Mouse (Mus musculus): ENCODE measurements around the gene Arhgef10l. TPM values are rescaled to one million over a fixed set of nuclear protein-coding genes. Genes with fewer than 3 reads are reported as not detected.

Gene Arhgef10l
- polyA plus RNA-seq, 1 experiment from 2014 or later = 16.6 TPM

DNA sequence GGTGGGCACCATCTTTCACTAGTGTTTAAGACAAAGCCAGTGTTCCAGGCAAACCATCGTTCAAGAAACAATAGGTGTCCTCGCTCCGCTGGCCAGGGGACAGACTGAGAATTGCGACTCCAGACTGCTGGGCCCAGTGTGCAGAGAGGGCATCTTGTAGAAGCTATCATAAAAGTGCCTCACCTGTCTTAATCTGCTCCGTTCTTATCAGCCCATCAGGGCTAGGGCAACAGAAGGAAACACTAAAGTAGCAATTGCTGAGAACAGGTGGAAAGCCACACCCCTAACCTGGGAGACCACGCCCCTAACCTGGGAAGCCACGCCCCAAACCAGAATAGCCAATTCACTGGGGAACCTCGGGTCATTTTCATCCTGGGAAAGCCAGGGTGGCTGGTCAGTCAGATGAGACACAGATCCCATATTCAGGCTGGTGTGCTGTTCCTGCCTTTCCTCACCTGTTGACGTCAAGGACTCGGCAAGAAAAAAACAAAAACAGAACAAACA is 140.1 kb downstream of the Arhgef10l start:
- Histone ChIP-seq H3K4me3 (no peak overlapping the region), H3K9me3 (no peaks in the 10 kb centered on the region), H3K4me1 (no peaks in the 10 kb centered on the region), H3K27me3 (no peaks in the 10 kb centered on the region), H3K27ac (no peak overlapping the region), H3K36me3 (peaks cover 10% of the 10 kb centered on the region; the same call in 1 of the 2 replicates), H3K9ac (no peak overlapping the region), H3K4me2 (no peak overlapping the region)
- 72% methylated on average over 10 of the region's 10 CpGs for WGBS
- no peak for ATAC-seq (ENCODE audit: borderline replicate concordance, extremely low read depth, low FRiP score, low TSS enrichment)

DNA sequence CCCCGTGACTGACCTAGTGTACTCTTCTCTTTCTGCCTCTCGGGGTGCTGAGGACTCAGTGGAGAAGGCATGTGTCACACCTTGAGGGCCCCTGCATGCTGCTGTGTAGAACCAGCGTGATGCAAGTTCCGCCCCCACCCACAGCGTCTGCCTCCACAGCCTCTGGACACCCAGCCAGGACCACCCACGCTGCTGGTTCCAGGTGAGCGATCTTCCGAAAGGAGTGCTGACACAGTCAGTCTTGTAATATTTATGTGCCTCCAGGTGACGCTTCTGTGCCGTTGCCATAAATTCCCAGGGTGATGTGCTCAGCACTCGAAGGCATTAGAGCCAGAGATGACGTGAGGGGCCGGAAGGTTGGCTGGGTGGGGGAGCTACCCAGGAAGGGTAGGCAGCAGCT is 140.9 kb downstream of the Arhgef10l start:
- peaks cover 11% of the 10 kb centered on the region; the same call in 1 of the 2 replicates for H3K36me3 ChIP-seq
- no peak overlapping the region for H3K4me2 ChIP-seq
- H3K4me3 ChIP-seq = no peak overlapping the region
- H3K9me3 ChIP-seq = no peaks in the 10 kb centered on the region
- WGBS = 72% methylated on average over 13 of the region's 13 CpGs
- no peak overlapping the region for H3K27ac ChIP-seq
- ATAC-seq (ENCODE audit: borderline replicate concordance, extremely low read depth, low FRiP score, low TSS enrichment) = no peak
- no peaks in the 10 kb centered on the region for H3K27me3 ChIP-seq
- no peaks in the 10 kb centered on the region for H3K4me1 ChIP-seq
- no peak overlapping the region for H3K9ac ChIP-seq

DNA sequence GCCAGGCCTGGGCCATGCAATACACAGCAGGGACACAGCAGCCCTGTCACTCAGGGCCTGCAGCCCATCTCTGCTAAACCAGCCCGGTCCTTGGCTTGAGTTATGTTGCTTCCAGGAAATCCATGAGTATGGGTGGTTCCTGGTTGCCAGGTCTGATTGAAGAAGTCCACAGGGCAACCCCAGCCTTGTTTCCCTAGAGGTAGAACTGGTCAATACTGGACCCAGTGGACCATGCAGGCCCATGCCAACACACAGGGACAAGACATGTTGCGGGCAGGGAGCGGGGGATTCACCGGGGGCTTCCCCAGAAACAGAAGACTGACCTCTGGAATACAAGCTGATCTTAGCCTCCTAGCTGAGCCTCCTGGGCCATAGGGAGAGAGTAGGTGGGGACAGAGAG is 142.9 kb downstream of the Arhgef10l start:
- no peak for ATAC-seq (ENCODE audit: borderline replicate concordance, extremely low read depth, low FRiP score, low TSS enrichment)
- H3K4me1 ChIP-seq = no peaks in the 10 kb centered on the region
- no peak overlapping the region for H3K9ac ChIP-seq
- H3K27ac ChIP-seq = no peak overlapping the region
- H3K36me3 ChIP-seq = peaks cover 14% of the 10 kb centered on the region; the same call in 1 of the 2 replicates
- H3K9me3 ChIP-seq = no peaks in the 10 kb centered on the region
- no peaks in the 10 kb centered on the region for H3K27me3 ChIP-seq
- no peak overlapping the region for H3K4me3 ChIP-seq
- 92% methylated on average over 4 of the region's 4 CpGs for WGBS
- H3K4me2 ChIP-seq = no peak overlapping the region

DNA sequence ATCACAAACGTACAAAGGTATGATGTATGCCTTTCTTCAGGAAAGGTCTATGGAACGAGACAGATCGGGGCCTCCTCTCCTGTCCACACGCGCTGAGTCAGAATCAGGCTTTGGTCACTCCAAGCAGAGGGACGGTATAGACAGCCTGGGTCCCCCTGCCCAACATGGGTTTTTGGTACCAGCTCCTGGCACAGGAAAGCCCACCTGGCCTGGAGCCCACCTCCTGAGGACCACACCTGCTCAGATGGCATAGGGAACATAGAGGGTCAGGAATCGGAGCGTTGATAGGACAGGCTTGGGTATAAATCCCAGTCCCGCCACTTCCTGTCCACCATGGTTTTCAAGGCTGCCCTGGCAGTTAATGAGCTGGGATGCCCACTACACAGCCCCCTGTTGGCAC is 145.1 kb downstream of the Arhgef10l start:
- WGBS = 91% methylated on average over 9 of the region's 9 CpGs
- Histone ChIP-seq H3K4me3 (no peak overlapping the region), H3K4me2 (no peak overlapping the region), H3K36me3 (peaks cover 22% of the 10 kb centered on the region), H3K27me3 (no peaks in the 10 kb centered on the region), H3K9me3 (no peaks in the 10 kb centered on the region), H3K4me1 (no peaks in the 10 kb centered on the region), H3K9ac (no peak overlapping the region), H3K27ac (no peak overlapping the region)
- no peak for ATAC-seq (ENCODE audit: borderline replicate concordance, extremely low read depth, low FRiP score, low TSS enrichment)

DNA sequence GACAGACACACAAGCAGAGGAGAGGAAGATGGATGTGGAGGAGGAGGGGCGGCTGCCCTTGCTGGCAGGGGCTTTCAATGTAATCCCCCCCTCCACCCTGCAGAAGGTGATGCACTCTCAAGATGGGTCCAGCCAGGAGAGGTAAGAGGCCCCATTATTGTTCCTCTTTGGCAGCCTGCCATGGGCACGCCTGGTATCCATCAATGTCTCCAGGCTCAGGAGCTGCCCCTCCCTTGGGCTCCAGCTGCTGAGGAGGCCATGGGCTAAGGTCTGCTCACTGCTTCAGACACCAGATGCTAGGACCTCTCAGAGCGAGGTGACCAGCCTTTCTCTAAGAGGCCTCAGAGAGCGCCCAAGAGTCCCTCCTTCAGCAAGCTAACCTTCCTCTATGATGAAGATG is 152.0 kb downstream of the Arhgef10l start:
- no peak overlapping the region for H3K9ac ChIP-seq
- no peaks in the 10 kb centered on the region for H3K4me1 ChIP-seq
- no peak for ATAC-seq (ENCODE audit: borderline replicate concordance, extremely low read depth, low FRiP score, low TSS enrichment)
- H3K9me3 ChIP-seq = no peaks in the 10 kb centered on the region
- WGBS = 77% methylated on average over 4 of the region's 4 CpGs
- H3K27ac ChIP-seq = no peak overlapping the region
- peaks cover 33% of the 10 kb centered on the region for H3K36me3 ChIP-seq
- no peak overlapping the region for H3K4me2 ChIP-seq
- no peaks in the 10 kb centered on the region for H3K27me3 ChIP-seq
- H3K4me3 ChIP-seq = no peak overlapping the region

DNA sequence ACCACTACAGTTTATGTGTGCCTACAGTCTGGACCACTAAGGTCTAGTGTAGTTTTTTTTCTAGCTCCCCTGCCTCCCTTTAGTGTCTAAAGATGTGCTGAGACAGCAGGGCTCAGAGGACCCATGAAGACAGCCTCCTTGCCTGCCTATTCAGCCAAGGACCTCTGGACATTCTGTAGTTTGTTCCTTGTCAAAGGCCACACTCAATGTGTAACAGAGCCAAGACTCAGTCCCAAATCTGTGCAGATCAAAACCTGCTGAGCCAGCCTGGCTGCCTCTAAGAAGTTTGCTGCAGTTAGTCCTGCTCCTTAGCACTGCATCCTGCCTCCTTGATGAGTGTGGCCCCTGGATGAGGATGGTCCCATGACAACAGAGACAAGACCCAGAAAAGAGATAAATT is 156.0 kb downstream of the Arhgef10l start:
- H3K27me3 ChIP-seq = no peaks in the 10 kb centered on the region
- no peak overlapping the region for H3K4me3 ChIP-seq
- ATAC-seq (ENCODE audit: borderline replicate concordance, extremely low read depth, low FRiP score, low TSS enrichment) = no peak
- no peaks in the 10 kb centered on the region for H3K9me3 ChIP-seq
- H3K9ac ChIP-seq = no peak overlapping the region
- H3K27ac ChIP-seq = no peak overlapping the region
- H3K36me3 ChIP-seq = peaks cover 13% of the 10 kb centered on the region
- H3K4me2 ChIP-seq = no peak overlapping the region
- no peaks in the 10 kb centered on the region for H3K4me1 ChIP-seq

DNA sequence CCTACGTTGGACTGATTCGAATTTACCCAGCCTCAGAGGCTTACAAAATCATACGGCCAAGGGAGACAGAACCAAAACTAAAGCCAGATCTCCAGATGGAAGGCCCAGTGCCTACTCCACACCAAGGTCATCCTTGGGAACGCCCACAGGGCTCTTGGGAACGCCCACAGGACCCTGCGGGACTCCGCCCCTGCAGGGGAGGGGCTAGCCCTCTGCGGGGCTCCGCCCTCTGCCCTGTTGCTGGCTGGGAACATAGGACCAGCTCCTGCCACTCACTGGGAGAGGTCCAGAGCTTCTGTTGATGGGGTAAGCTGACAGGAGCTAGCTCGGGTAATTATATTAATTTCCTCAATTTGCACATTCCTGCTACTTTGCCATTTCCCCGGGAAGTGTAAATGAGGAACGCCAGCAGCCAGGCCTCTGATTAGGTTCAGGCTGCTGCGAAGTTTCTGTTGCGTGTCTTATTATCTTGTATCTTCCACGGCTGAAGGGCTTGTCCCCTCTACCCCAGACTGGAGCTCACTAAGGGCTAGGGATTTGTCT is 158.6 kb downstream of the Arhgef10l start:
- H3K4me3 ChIP-seq = no peak overlapping the region
- H3K27ac ChIP-seq = no peak overlapping the region
- H3K9me3 ChIP-seq = no peaks in the 10 kb centered on the region
- ATAC-seq (ENCODE audit: borderline replicate concordance, extremely low read depth, low FRiP score, low TSS enrichment) = no peak
- WGBS = 41% methylated on average over 15 of the region's 15 CpGs
- H3K4me1 ChIP-seq = no peaks in the 10 kb centered on the region
- peaks cover under 1% of the 10 kb centered on the region; the same call in 1 of the 2 replicates for H3K36me3 ChIP-seq
- no peaks in the 10 kb centered on the region for H3K27me3 ChIP-seq
- no peak overlapping the region for H3K9ac ChIP-seq
- no peak overlapping the region for H3K4me2 ChIP-seq

DNA sequence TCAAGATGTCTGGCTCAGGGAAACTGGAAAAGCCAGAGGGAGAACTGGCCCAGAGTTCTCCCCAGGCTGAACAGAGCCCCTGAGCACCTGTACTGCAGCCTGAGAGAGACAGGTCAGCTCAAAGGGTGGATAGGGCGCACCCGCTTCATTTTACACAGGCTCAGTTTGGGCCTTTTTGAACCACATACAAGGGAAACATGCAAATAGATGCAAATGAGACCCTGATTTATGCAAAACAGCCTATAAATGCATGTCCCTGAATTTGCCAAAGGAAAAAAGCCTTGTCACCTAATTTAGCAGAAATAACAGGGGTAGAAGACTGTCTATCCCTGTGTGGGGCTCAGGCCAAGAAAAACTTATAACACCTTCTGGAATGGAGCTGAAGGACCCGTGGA is 160.2 kb downstream of the Arhgef10l start:
- no peak overlapping the region for H3K27ac ChIP-seq
- H3K9me3 ChIP-seq = no peaks in the 10 kb centered on the region
- no peaks in the 10 kb centered on the region for H3K4me1 ChIP-seq
- no peaks in the 10 kb centered on the region for H3K36me3 ChIP-seq
- no peaks in the 10 kb centered on the region for H3K27me3 ChIP-seq
- 91% methylated on average over 3 of the region's 3 CpGs for WGBS
- H3K4me2 ChIP-seq = no peak overlapping the region
- no peak overlapping the region for H3K4me3 ChIP-seq
- ATAC-seq (ENCODE audit: borderline replicate concordance, extremely low read depth, low FRiP score, low TSS enrichment) = no peak
- no peak overlapping the region for H3K9ac ChIP-seq

DNA sequence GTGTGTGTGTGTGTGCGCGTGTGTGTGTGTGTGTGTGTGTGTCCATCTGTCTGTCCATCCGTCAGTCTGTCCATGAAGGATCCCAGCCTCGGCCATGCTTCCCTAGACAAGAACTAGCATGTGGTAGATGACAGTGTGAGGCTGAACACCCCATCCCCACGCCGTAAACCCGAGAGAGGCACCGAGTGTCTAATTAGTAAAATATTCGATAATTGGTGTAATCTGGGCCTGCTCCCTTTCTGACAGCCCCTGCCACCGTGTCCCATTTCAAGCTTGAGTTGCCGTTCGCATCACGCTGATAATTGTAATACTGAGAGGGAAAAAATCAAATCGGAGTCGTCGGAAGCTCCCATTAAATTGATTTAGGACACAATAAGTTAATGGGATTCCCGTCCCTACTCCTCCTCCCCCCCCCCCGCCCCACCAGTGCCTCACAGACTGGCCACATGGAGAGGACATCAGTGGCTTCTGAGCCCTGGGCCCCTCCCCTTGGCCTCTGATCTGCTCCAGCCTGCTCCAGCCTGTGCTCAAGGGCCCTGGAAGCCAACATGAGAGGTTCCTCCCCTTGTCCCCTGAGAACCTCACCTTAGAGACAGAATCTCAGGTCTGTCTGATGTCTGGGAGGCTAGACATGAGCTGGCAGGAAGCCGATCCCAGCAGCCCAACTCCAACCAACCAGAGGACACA is 160.7 kb downstream of the Arhgef10l start:
- WGBS = 66% methylated on average over 18 of the region's 19 CpGs
- H3K9ac ChIP-seq = no peak overlapping the region
- H3K36me3 ChIP-seq = no peaks in the 10 kb centered on the region
- H3K4me1 ChIP-seq = no peaks in the 10 kb centered on the region
- no peak overlapping the region for H3K4me3 ChIP-seq
- no peak overlapping the region for H3K4me2 ChIP-seq
- no peak for ATAC-seq (ENCODE audit: borderline replicate concordance, extremely low read depth, low FRiP score, low TSS enrichment)
- H3K27ac ChIP-seq = no peak overlapping the region
- H3K27me3 ChIP-seq = no peaks in the 10 kb centered on the region
- no peaks in the 10 kb centered on the region for H3K9me3 ChIP-seq

DNA sequence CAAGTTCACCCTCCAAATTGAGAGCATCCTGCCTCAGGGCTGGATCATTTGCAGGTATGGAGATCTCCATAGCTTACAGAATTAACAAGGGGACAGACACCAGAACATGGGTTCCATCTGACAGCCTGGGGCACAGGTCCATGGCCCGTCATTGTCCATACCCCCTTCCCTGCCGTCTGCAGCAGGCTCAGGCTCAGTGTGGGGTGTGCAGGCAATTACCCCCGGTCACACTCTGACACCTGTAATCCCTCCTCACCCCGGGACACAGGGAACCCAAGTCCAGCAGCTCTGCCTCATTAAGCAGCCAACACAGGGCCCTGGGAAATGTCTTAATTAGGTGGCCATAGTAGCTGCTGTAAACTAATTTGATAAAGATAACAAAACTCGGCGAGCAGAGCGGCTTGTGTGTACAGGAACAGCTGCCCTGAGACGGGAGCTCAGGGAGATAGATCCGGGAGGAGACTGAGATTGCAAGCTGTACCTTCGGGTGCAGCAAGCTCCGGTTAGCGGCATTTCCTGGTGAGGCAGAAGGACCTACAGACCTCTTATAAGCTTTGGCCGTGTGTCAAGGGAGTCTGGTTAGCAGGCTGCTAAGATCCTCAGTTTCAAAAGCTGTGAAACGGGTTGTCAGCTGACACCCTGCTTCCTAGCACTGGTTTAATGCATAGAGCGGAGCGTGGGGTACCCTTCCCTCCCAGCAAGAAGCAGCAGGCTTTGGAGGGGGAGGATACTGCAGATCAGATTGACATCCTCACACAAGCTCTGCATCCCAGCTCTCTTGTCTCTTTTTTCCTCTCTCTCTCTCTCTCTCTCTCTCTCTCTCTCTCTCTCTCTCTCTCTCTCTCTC is 161.5 kb downstream of the Arhgef10l start:
- Histone ChIP-seq H3K4me2 (no peak overlapping the region), H3K27me3 (no peaks in the 10 kb centered on the region)
- ATAC-seq (ENCODE audit: borderline replicate concordance, extremely low read depth, low FRiP score, low TSS enrichment) = no peak

DNA sequence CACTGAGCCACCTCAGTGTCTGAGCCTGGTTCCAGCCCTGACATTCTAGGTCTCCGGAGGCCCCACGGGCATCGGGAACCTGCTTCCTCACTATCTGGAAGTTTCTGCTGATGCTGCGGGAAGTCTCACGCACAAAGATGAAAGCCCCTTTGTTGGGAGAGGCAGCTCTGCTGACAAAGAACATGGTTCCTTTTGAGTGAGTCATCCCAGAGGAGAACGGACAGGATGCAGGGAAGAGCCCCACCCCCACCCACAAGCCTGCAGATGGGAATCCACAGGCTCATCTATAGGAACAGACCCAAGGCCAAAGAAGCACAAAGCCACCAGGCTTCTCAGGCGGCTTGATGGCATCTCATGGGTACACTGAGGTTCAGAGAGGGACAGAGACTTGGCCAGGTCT is 165.0 kb downstream of the Arhgef10l start:
- Histone ChIP-seq H3K27ac (no peak overlapping the region), H3K9me3 (no peaks in the 10 kb centered on the region), H3K27me3 (no peaks in the 10 kb centered on the region), H3K4me1 (0 out of 2 replicates have a peak, but pooled peaks cover 3% of the 10 kb centered on the region), H3K9ac (no peak overlapping the region), H3K36me3 (no peaks in the 10 kb centered on the region), H3K4me3 (no peak overlapping the region), H3K4me2 (no peak overlapping the region)
- 46% methylated on average over 7 of the region's 7 CpGs for WGBS
- ATAC-seq (ENCODE audit: borderline replicate concordance, extremely low read depth, low FRiP score, low TSS enrichment) = no peak

More for the DNA sequence above, 161.5 kb downstream of the Arhgef10l start:
- Histone ChIP-seq H3K4me1 (no peaks in the 10 kb centered on the region), H3K36me3 (no peaks in the 10 kb centered on the region), H3K27ac (no peak overlapping the region), H3K9ac (no peak overlapping the region), H3K9me3 (no peaks in the 10 kb centered on the region), H3K4me3 (no peak overlapping the region)
- 26% methylated on average over 16 of the region's 16 CpGs for WGBS

DNA sequence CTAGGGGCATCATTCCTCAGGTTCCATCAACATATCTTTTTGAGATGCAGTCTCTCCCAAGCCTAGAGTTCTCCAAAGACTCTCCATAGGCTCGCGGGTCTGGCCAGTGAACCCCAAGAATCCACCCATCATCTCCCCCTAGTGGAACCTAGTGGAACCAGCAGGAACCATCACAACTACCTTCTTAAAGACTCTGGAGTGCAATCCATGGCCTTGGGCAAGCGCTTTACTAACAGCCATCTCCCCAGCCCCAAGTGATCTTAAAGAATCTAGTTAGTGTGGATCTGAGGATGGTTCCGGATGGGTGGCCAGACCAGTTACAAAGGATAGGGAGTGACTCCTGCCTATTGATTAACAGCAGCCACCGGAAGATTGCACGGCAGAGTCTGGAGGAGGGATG is 166.2 kb downstream of the Arhgef10l start:
- Histone ChIP-seq H3K27ac (no peak overlapping the region), H3K4me3 (no peak overlapping the region), H3K9ac (no peak overlapping the region), H3K27me3 (no peaks in the 10 kb centered on the region), H3K4me2 (no peak overlapping the region), H3K4me1 (0 out of 2 replicates have a peak, but pooled peaks cover 3% of the 10 kb centered on the region), H3K9me3 (no peaks in the 10 kb centered on the region), H3K36me3 (no peaks in the 10 kb centered on the region)
- no peak for ATAC-seq (ENCODE audit: borderline replicate concordance, extremely low read depth, low FRiP score, low TSS enrichment)
- 83% methylated on average over 6 of the region's 6 CpGs for WGBS

All from lung, embryonic 15.5 days (tissue).